Mouse (Mus musculus) hindbrain, embryonic 16.5 days (tissue): ENCODE results near the gene Ptgfrn. TPM values are rescaled to one million over a fixed set of nuclear protein-coding genes. Genes with fewer than 3 reads are reported as not detected.

Experiments
- ATAC-seq: fragments of 200-750 bp; cut with Nextera tagmentation; 2 replicates; pipeline ENCODE4 v1.8.0; 2017; ENCODE audit warnings: moderate TSS enrichment, moderate library complexity
- H3K27ac ChIP-seq: fragments of 300-500 bp; sonication (generic); 2 replicates; pipeline ENCODE4 v1.5.1; 2014; ENCODE audit warnings: low read depth, mild to moderate bottlenecking, control low read depth, low read length, moderate library complexity
- H3K27me3 ChIP-seq: fragments of 300-500 bp; sonication (generic); replicated peaks from 2 replicates; pipeline ENCODE4 v1.6.1; 2014; ENCODE audit warnings: low read length; ENCODE audit not compliant: control insufficient read depth, insufficient read depth
- H3K36me3 ChIP-seq: fragments of 300-500 bp; sonication (generic); 2 replicates; pipeline ENCODE4 v1.6.1; 2014; ENCODE audit warnings: mild to moderate bottlenecking, low read length, moderate library complexity, mixed read lengths; ENCODE audit not compliant: control insufficient read depth, insufficient read depth
- H3K4me1 ChIP-seq: fragments of 300-500 bp; sonication (generic); 2 replicates; pipeline ENCODE4 v1.6.1; 2014; ENCODE audit warnings: low read depth, low read length; ENCODE audit not compliant: control insufficient read depth, insufficient read depth
- H3K4me2 ChIP-seq: fragments of 300-500 bp; sonication (generic); 2 replicates; pipeline ENCODE4 v1.6.1; 2014; ENCODE audit warnings: mild to moderate bottlenecking, low read length, control low read depth, moderate library complexity
- H3K4me3 ChIP-seq: fragments of 300-500 bp; sonication (generic); 2 replicates; pipeline ENCODE4 v1.5.1; 2014; ENCODE audit warnings: mild to moderate bottlenecking, low read length, control low read depth, moderate library complexity
- H3K9ac ChIP-seq: fragments of 300-500 bp; sonication (generic); 2 replicates; pipeline ENCODE4 v1.6.1; 2014; ENCODE audit warnings: low read depth, mild to moderate bottlenecking, control low read depth, low read length, moderate library complexity
- H3K9me3 ChIP-seq: fragments of 300-500 bp; sonication (generic); 2 replicates; pipeline ENCODE4 v1.6.1; 2014; ENCODE audit warnings: mild to moderate bottlenecking, low read length, moderate library complexity; ENCODE audit not compliant: control insufficient read depth
- WGBS: fragments of 180-500 bp; shearing (Covaris S2); extraction: QIAGEN DNeasy Blood & Tissue Kit; methylation state at CpG from one replicate; pipeline ENCODE4 v1.1.7; 2014; 5-methylcytosine and 5-hydroxymethylcytosine counted together
- polyA plus RNA-seq: library from polyadenylated mRNA; unstranded; fragments of >200 nt; fragmentation: Nextera tagmentation; extraction: Ambion mirVana; gene quantifications from 2 replicates; pipeline ENCODE4 v1.2.1, GENCODE M21; 2015

Ptgfrn gene
- polyA plus RNA-seq, 1 experiment from 2014 or later = 3.1 TPM

GRCm38 (mm10) chr3:101045431-101045830 lies 64.6 kb downstream of the Ptgfrn start:
- H3K27ac ChIP-seq = no peak overlapping the region
- H3K9ac ChIP-seq = no peak overlapping the region
- no peak for ATAC-seq
- no peaks in the 10 kb centered on the region; the same call in 1 of the 2 replicates for H3K4me1 ChIP-seq
- no peaks in the 10 kb centered on the region for H3K9me3 ChIP-seq
- no peak overlapping the region for H3K4me2 ChIP-seq
- peaks cover 7% of the 10 kb centered on the region for H3K36me3 ChIP-seq
- no peak overlapping the region for H3K4me3 ChIP-seq
- H3K27me3 ChIP-seq = no peaks in the 10 kb centered on the region
- 92% methylated on average over 15 of the region's 15 CpGs for WGBS

GRCm38 (mm10) chr3:101044686-101045085 lies 65.4 kb downstream of the Ptgfrn start:
- ATAC-seq = no peak
- H3K9me3 ChIP-seq = no peaks in the 10 kb centered on the region
- no peak overlapping the region for H3K4me2 ChIP-seq
- no peak overlapping the region for H3K27ac ChIP-seq
- H3K9ac ChIP-seq = no peak overlapping the region
- H3K4me1 ChIP-seq = no peaks in the 10 kb centered on the region; the same call in 1 of the 2 replicates
- 82% methylated on average over 6 of the region's 6 CpGs for WGBS
- H3K27me3 ChIP-seq = no peaks in the 10 kb centered on the region
- peaks cover 7% of the 10 kb centered on the region for H3K36me3 ChIP-seq
- H3K4me3 ChIP-seq = no peak overlapping the region

- no peak overlapping the region for H3K4me2 ChIP-seq
- H3K9me3 ChIP-seq = no peaks in the 10 kb centered on the region
- H3K9ac ChIP-seq = no peak overlapping the region
- H3K36me3 ChIP-seq = peaks cover 7% of the 10 kb centered on the region
- no peak overlapping the region for H3K4me3 ChIP-seq
- no peak for ATAC-seq
- no peak overlapping the region for H3K27ac ChIP-seq
- WGBS = 59% methylated on average over 7 of the region's 7 CpGs
- no peaks in the 10 kb centered on the region for H3K27me3 ChIP-seq
- no peaks in the 10 kb centered on the region; the same call in 1 of the 2 replicates for H3K4me1 ChIP-seq
Observed at GRCm38 (mm10) chr3:101041997-101042396, 68.1 kb downstream of the Ptgfrn start.

- WGBS = 82% methylated on average over 5 of the region's 5 CpGs
- no peak overlapping the region for H3K4me3 ChIP-seq
- no peak overlapping the region for H3K4me2 ChIP-seq
- no peak for ATAC-seq
- no peak overlapping the region for H3K9ac ChIP-seq
- H3K27me3 ChIP-seq = no peaks in the 10 kb centered on the region
- H3K4me1 ChIP-seq = no peaks in the 10 kb centered on the region; the same call in 1 of the 2 replicates
- H3K27ac ChIP-seq = no peak overlapping the region
- peaks cover 5% of the 10 kb centered on the region for H3K36me3 ChIP-seq
- no peaks in the 10 kb centered on the region for H3K9me3 ChIP-seq
Observed at GRCm38 (mm10) chr3:101037984-101038545, 72.0 kb downstream of the Ptgfrn start.

DNA sequence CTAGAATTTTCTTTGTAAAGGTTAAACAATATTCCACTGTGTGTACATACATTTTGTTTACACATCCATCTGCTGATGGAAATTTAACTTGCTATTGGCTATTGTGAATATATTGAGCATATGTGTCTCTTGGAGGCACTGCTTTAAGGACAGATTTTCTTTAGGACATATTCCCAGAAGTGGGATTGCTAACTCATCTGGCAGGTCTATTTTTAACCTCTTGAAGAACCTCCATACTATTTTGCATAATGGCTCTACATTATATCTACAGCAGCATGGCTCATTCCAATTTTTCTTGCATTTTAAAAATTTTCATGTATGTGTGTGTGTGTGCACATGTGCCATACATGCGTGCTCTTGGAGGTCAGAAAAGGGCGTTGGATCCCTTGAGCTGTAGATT lies 74.1 kb downstream of the Ptgfrn start:
- 98% methylated on average over 2 of the region's 2 CpGs for WGBS
- no peaks in the 10 kb centered on the region for H3K4me1 ChIP-seq
- no peak overlapping the region for H3K4me3 ChIP-seq
- H3K4me2 ChIP-seq = no peak overlapping the region
- no peaks in the 10 kb centered on the region for H3K36me3 ChIP-seq
- H3K27ac ChIP-seq = no peak overlapping the region
- H3K9ac ChIP-seq = no peak overlapping the region
- no peaks in the 10 kb centered on the region for H3K9me3 ChIP-seq
- no peak for ATAC-seq
- no peaks in the 10 kb centered on the region for H3K27me3 ChIP-seq

DNA sequence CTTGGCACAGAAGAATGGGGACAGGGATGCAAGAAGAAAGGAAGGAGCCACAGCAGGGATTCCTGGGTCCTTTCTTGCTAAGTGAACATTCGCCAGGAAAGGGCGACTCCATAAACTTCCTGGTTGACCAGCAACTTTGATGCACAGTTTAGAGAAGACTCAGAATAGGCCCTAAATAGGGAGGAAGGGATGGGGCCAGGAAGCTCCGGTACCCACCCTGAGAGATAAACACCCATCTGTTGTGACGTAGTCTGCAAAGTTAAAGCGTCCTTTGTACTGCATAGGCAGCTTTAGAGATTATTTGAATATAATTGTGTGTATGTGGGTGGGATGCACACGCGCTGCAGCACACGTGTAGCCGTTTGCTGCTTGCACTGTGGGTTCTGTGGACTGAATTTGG lies 75.6 kb downstream of the Ptgfrn start:
- 90% methylated on average over 9 of the region's 9 CpGs for WGBS
- Histone ChIP-seq H3K36me3 (no peaks in the 10 kb centered on the region), H3K4me3 (no peak overlapping the region), H3K4me2 (no peak overlapping the region), H3K9ac (no peak overlapping the region), H3K27ac (no peak overlapping the region), H3K27me3 (no peaks in the 10 kb centered on the region), H3K9me3 (no peaks in the 10 kb centered on the region), H3K4me1 (no peaks in the 10 kb centered on the region)
- ATAC-seq = no peak

DNA sequence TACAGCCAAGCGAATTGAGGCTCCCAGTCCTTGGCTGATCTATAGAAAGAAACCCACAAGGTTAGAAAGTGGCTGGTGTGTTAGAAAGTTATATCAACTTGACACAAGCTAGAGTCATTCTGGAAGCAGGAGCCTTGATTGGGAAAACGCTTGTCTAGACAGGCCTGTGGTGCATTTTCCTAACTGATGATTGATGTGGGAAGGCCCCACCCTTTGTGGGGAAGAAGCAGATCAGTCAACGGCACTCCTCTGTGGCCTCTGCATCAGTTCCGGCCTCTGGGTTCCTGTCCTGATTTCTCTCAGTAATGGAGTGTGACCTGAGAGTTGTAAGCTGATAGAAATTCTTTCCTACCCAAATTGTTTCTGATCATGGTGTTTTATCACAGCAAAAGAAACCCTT lies 76.4 kb downstream of the Ptgfrn start:
- H3K27me3 ChIP-seq = no peaks in the 10 kb centered on the region
- ATAC-seq = no peak
- no peak overlapping the region for H3K27ac ChIP-seq
- no peaks in the 10 kb centered on the region for H3K36me3 ChIP-seq
- 61% methylated on average over 4 of the region's 4 CpGs for WGBS
- H3K9me3 ChIP-seq = no peaks in the 10 kb centered on the region
- no peak overlapping the region for H3K9ac ChIP-seq
- H3K4me1 ChIP-seq = no peaks in the 10 kb centered on the region
- H3K4me2 ChIP-seq = no peak overlapping the region
- no peak overlapping the region for H3K4me3 ChIP-seq

- Histone ChIP-seq H3K27me3 (no peaks in the 10 kb centered on the region), H3K9me3 (no peaks in the 10 kb centered on the region), H3K36me3 (no peaks in the 10 kb centered on the region), H3K4me3 (no peak overlapping the region), H3K9ac (no peak overlapping the region), H3K4me2 (no peak overlapping the region), H3K27ac (no peak overlapping the region), H3K4me1 (no peaks in the 10 kb centered on the region)
- no peak for ATAC-seq
- WGBS = 72% methylated on average over 7 of the region's 7 CpGs
Observed at GRCm38 (mm10) chr3:101031456-101032142, 78.5 kb downstream of the Ptgfrn start.

DNA sequence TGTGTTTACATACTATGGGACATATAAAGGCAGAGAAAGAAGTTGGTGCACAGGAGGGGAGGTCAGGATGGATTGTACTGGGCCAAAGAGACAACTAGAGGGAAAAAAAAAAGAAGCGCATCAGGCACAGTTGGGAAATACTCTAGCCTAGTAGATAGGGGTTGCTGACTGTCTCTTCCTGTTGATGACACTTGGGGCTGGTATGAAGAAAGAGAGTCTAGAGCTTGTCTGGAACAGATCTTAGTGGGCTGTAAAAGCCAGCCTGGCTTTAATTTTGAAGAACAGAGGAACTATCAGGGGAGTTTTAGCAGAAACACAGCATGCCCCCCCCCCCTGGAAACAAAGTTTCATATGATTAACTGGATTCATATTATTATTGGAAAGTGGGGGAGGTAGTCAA lies 79.4 kb downstream of the Ptgfrn start:
- no peak overlapping the region for H3K4me2 ChIP-seq
- no peak for ATAC-seq
- H3K4me3 ChIP-seq = no peak overlapping the region
- no peak overlapping the region for H3K9ac ChIP-seq
- no peaks in the 10 kb centered on the region for H3K9me3 ChIP-seq
- 97% methylated on average over 1 of the region's 1 CpGs for WGBS
- H3K4me1 ChIP-seq = no peaks in the 10 kb centered on the region
- no peaks in the 10 kb centered on the region for H3K36me3 ChIP-seq
- H3K27me3 ChIP-seq = no peaks in the 10 kb centered on the region
- H3K27ac ChIP-seq = no peak overlapping the region
